20 mouse cellular contexts compared by ENCODE assay signal in the genomic region with DNA sequence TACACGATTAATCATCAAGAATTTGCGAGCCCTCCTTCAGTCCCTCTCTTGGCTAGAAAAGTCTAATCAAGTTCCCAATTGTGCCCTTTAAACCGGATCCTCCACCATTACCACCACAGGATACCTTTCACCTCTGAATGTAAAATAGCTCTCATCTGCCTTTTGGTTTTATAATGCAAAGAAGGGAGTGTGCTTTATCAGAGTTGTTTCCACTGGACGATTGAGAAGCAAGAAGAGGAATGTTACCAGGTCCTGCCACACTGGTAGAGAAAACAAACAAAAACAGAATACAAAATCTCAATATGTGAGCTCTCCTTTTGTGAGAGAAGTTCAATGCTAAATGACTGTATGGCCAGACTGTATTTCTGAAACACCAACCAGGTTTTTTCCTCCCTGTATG.
DNase-seq lines count a peak whose midpoint lies in the region; ATAC-seq and TF ChIP-seq lines count a peak whose summit lies in the region.
"Had no signal": no experiment of that assay in that cellular context is flagged by ENCODE, and none has a peak within 500 bp of the region (broad histone marks: within the 10 kb centered on the region; RNA-seq: fewer than 3 reads in every experiment).

No protein-coding gene starts in this region.

- H3K9ac ChIP-seq in midbrain, embryonic 11.5 days (ENCODE audit: low read length): no peak overlapping the region
- no peak overlapping the region for H3K9ac ChIP-seq in midbrain, embryonic 16.5 days (ENCODE audit: low read depth, low read length)
- H3K9ac ChIP-seq in ES-E14 (ENCODE audit: insufficient read depth, low read depth, low read length, poor library complexity, severe bottlenecking): no peak overlapping the region
- H3K9ac ChIP-seq: embryonic facial prominence, embryonic 13.5 days; embryonic facial prominence, embryonic 15.5 days; forebrain, embryonic 12.5 days had no signal

- no peaks in the 10 kb centered on the region for H3K9me3 ChIP-seq in midbrain, embryonic 11.5 days (ENCODE audit: control insufficient read depth, low read length)
- H3K9me3 ChIP-seq in midbrain, embryonic 16.5 days (replicated peaks; ENCODE audit: control insufficient read depth, low read length, poor library complexity, severe bottlenecking): no peaks in the 10 kb centered on the region
- no peaks in the 10 kb centered on the region for H3K9me3 ChIP-seq in ES-E14 (ENCODE audit: control insufficient read depth, insufficient read depth, low read depth, low read length)
- H3K9me3 ChIP-seq: embryonic facial prominence, embryonic 13.5 days; embryonic facial prominence, embryonic 15.5 days; forebrain, embryonic 10.5 days; forebrain, embryonic 12.5 days had no signal

- no peak overlapping the region for H3K4me3 ChIP-seq in midbrain, embryonic 11.5 days (ENCODE audit: low read depth, low read length)
- no peak overlapping the region for H3K4me3 ChIP-seq in midbrain, embryonic 16.5 days (ENCODE audit: low read depth, low read length)
- H3K4me3 ChIP-seq in ES-E14 (ENCODE audit: insufficient read depth in 1 of 2, low read depth in 1 of 2, low read length in 2 of 2, poor library complexity in 1 of 2, severe bottlenecking in 1 of 2): no peak overlapping the region
- H3K4me3 ChIP-seq: embryonic facial prominence, embryonic 13.5 days; embryonic facial prominence, embryonic 15.5 days; erythroblast, embryonic 14.5 days; forebrain, embryonic 10.5 days; forebrain, embryonic 12.5 days had no signal

- no peak overlapping the region for H3K4me2 ChIP-seq in midbrain, embryonic 11.5 days
- no peak overlapping the region for H3K4me2 ChIP-seq in midbrain, embryonic 16.5 days (ENCODE audit: low read length)
- H3K4me2 ChIP-seq: embryonic facial prominence, embryonic 13.5 days; embryonic facial prominence, embryonic 15.5 days; forebrain, embryonic 12.5 days had no signal

- in situ Hi-C loops in ES-E14 (cut with MboI; ENCODE audit: low sequenced_read_pairs in 2 of 2, unreplicated experiment in 2 of 2): no loop called here

- peak; percentile 64 for DNase-seq in midbrain, embryonic 11.5 days (ENCODE audit: low spot score, missing footprints)
- DNase-seq in ES-E14 (ENCODE audit: low read depth, low spot score) (peak; percentile 44), ZHBTc4 (ENCODE audit: low read depth, low spot score) (peak; percentile 73)
- DNase-seq in cerebellum, adult 9-11 months: no peak
- DNase-seq in adrenal gland, adult 8-10 months: no peak
- DNase-seq: adrenal gland, adult 2 months; adrenal gland, postnatal 14 days; adrenal gland, postnatal 36 days; cerebellum, adult 18-20 months; cerebellum, adult 8-10 months; cerebellum, postnatal 10 days; cerebellum, postnatal 25 days had no signal

- 67% methylated on average over 4 of the region's 4 CpGs for WGBS in midbrain, embryonic 11.5 days
- WGBS in midbrain, embryonic 16.5 days: 63% methylated on average over 4 of the region's 4 CpGs

- ATAC-seq in midbrain, embryonic 11.5 days (ENCODE audit: low FRiP score): no peak
- no peak for ATAC-seq in midbrain, embryonic 16.5 days
- ATAC-seq: forebrain, embryonic 14.5 days; forebrain, embryonic 16.5 days had no signal

- H3K36me3 ChIP-seq in midbrain, embryonic 11.5 days (ENCODE audit: control insufficient read depth, insufficient read depth, low read length): no peaks in the 10 kb centered on the region
- H3K36me3 ChIP-seq in midbrain, embryonic 16.5 days (ENCODE audit: control insufficient read depth, insufficient read depth, low read length): no peaks in the 10 kb centered on the region
- no peaks in the 10 kb centered on the region for H3K36me3 ChIP-seq in ES-E14 (ENCODE audit: control insufficient read depth, insufficient read depth, low read length, poor library complexity, severe bottlenecking)
- H3K36me3 ChIP-seq: embryonic facial prominence, embryonic 13.5 days; embryonic facial prominence, embryonic 15.5 days; forebrain, embryonic 10.5 days; forebrain, embryonic 12.5 days had no signal

- no peak overlapping the region for H3K27ac ChIP-seq in midbrain, embryonic 11.5 days (ENCODE audit: low read depth, low read length)
- no peak overlapping the region for H3K27ac ChIP-seq in midbrain, embryonic 16.5 days (ENCODE audit: low read length)
- no peak overlapping the region for H3K27ac ChIP-seq in ES-E14 (ENCODE audit: insufficient read depth, low read depth, low read length, poor library complexity, severe bottlenecking)
- H3K27ac ChIP-seq: embryonic facial prominence, embryonic 13.5 days; embryonic facial prominence, embryonic 15.5 days; forebrain, embryonic 10.5 days; forebrain, embryonic 12.5 days had no signal

- H3K4me1 ChIP-seq in midbrain, embryonic 11.5 days (ENCODE audit: control insufficient read depth, insufficient read depth, low read length): no peaks in the 10 kb centered on the region
- no peaks in the 10 kb centered on the region for H3K4me1 ChIP-seq in midbrain, embryonic 16.5 days (ENCODE audit: control insufficient read depth, insufficient read depth, low read length)
- H3K4me1 ChIP-seq in ES-E14 (ENCODE audit: control insufficient read depth in 2 of 2, insufficient read depth in 2 of 2, low read length in 2 of 2, poor library complexity in 1 of 2): no peaks in the 10 kb centered on the region; a peak in 1 of 4 replicates
- H3K4me1 ChIP-seq: embryonic facial prominence, embryonic 13.5 days; embryonic facial prominence, embryonic 15.5 days; forebrain, embryonic 12.5 days had no signal

- peaks cover 21% of the 10 kb centered on the region for H3K27me3 ChIP-seq in midbrain, embryonic 11.5 days (ENCODE audit: control insufficient read depth, insufficient read depth, low read length)
- no peaks in the 10 kb centered on the region for H3K27me3 ChIP-seq in midbrain, embryonic 16.5 days (ENCODE audit: control insufficient read depth, insufficient read depth, low read depth, low read length)
- H3K27me3 ChIP-seq: embryonic facial prominence, embryonic 15.5 days; forebrain, embryonic 12.5 days had no signal

TF ChIP-seq in ES-E14, 5 proteins besides CTCF, POLR2A, EP300 and RAD21:
- TF ChIP-seq MAFK (IDR thresholded peaks at IDR 0.05; ENCODE audit: insufficient read depth, low read depth, low read length) (no peak), CHD2 (IDR thresholded peaks at IDR 0.05; ENCODE audit: low read depth, low read length) (no peak), ZC3H11A (IDR thresholded peaks at IDR 0.05; ENCODE audit: borderline replicate concordance, low read depth, low read length) (no peak), HCFC1 (IDR thresholded peaks at IDR 0.05; ENCODE audit: borderline replicate concordance, insufficient read depth, low read length) (no peak), ZNF384 (IDR thresholded peaks at IDR 0.05; ENCODE audit: low read depth, low read length) (no peak)

Comparison
In these comparisons a context has a peak if more than half of its experiments do, and no peak if none do; other contexts are left out.
1. DNase-seq: peak in midbrain, embryonic 11.5 days (single experiment), ES-E14 (single experiment) and ZHBTc4 (single experiment); none in cerebellum, adult 9-11 months (single experiment) and adrenal gland, adult 8-10 months (single experiment).